Mouse (Mus musculus): ENCODE results near the gene Atp5h. TPM values are rescaled to one million over a fixed set of nuclear protein-coding genes. Genes with fewer than 3 reads are reported as not detected.

Gene Atp5h
- polyA plus RNA-seq, 1 experiment: 166 TPM

GRCm38 (mm10) chr11:115366039-115366705, 53.6 kb downstream of the Atp5h start:
- H3K27me3 ChIP-seq (ENCODE audit: control insufficient read depth, insufficient read depth, low read length): peaks cover 2% of the 10 kb centered on the region; the same call in 1 of the 2 replicates
- TF ChIP-seq CTCF (IDR thresholded peaks at IDR 0.05; ENCODE audit: control insufficient read depth, insufficient read depth, insufficient replicate concordance, low read depth, low read length) (no peak), POLR2A (IDR thresholded peaks at IDR 0.05; ENCODE audit: control insufficient read depth, low read depth, low read length) (no peak)
- H3K4me1 ChIP-seq (ENCODE audit: control insufficient read depth, insufficient read depth, low read length): peaks cover 12% of the 10 kb centered on the region
- H3K4me3 ChIP-seq (ENCODE audit: control insufficient read depth, low read depth, low read length): no peak overlapping the region
- H3K36me3 ChIP-seq (ENCODE audit: control insufficient read depth, insufficient read depth, low read length): no peaks in the 10 kb centered on the region
- no peak overlapping the region for H3K27ac ChIP-seq (ENCODE audit: control insufficient read depth, insufficient read depth, low read depth, low read length)

Other genes starting within 250 kb of the Atp5h start
- gene Tmem104, start 232.5 kb downstream of the Atp5h start, polyA plus RNA-seq (2012; rRNA removed): 7.5 and 9.0 TPM in 2 replicates
- gene Nat9, start 232.1 kb downstream of the Atp5h start, polyA plus RNA-seq (2012; rRNA removed): 106 and 118 TPM in 2 replicates
- 1.2 and 1.5 TPM in 2 replicates for gene Grin2c, start 152.7 kb downstream of the Atp5h start, polyA plus RNA-seq (2012; rRNA removed)
- gene Fdxr, start 142.9 kb downstream of the Atp5h start, polyA plus RNA-seq (2012; rRNA removed): 28.0 and 30.7 TPM in 2 replicates
- gene Fads6, start 122.3 kb downstream of the Atp5h start, polyA plus RNA-seq (2012; rRNA removed): 6.4 and 7.0 TPM in 2 replicates
- gene Otop2, start 112.8 kb downstream of the Atp5h start, polyA plus RNA-seq (2012; rRNA removed): 8.5 and 8.9 TPM in 2 replicates
- gene Ush1g, start 97.9 kb downstream of the Atp5h start, polyA plus RNA-seq (2012; rRNA removed): 3.7 and 4.1 TPM in 2 replicates
- gene Otop3, start 85.2 kb downstream of the Atp5h start, polyA plus RNA-seq (2012; rRNA removed): 0.17 and 0.40 TPM in 2 replicates
- gene Hid1, start 52.2 kb downstream of the Atp5h start, polyA plus RNA-seq (2012; rRNA removed): 1.2 and 1.7 TPM in 2 replicates
- 5.2 TPM in 2 replicates for gene Cdr2l, start 38.0 kb downstream of the Atp5h start, polyA plus RNA-seq (2012; rRNA removed)
- 13.9 and 18.0 TPM in 2 replicates for gene Mrpl58, start 16.2 kb downstream of the Atp5h start, polyA plus RNA-seq (2012; rRNA removed)
- 11.8 and 13.6 TPM in 2 replicates for gene Kctd2, start 166 bp upstream of the Atp5h start, polyA plus RNA-seq (2012; rRNA removed)
- gene Trim80, start 20.6 kb upstream of the Atp5h start, polyA plus RNA-seq (2012; rRNA removed): 307 and 344 TPM in 2 replicates
- 0.72 and 0.78 TPM in 2 replicates for gene Slc16a5, start 42.5 kb upstream of the Atp5h start, polyA plus RNA-seq (2012; rRNA removed)
- gene Armc7, start 55.7 kb upstream of the Atp5h start, polyA plus RNA-seq (2012; rRNA removed): 3.3 and 3.8 TPM in 2 replicates
- gene Nt5c, start 71.9 kb upstream of the Atp5h start, polyA plus RNA-seq (2012; rRNA removed): 32.4 and 34.0 TPM in 2 replicates
- gene Jpt1, start 94.4 kb upstream of the Atp5h start, polyA plus RNA-seq (2012; rRNA removed): 548 and 576 TPM in 2 replicates
- gene Sumo2, start 116.3 kb upstream of the Atp5h start, polyA plus RNA-seq (2012; rRNA removed): 50.6 and 72.2 TPM in 2 replicates
- 36.3 and 42.6 TPM in 2 replicates for gene Nup85, start 144.5 kb upstream of the Atp5h start, polyA plus RNA-seq (2012; rRNA removed)
- gene Mrps7, start 184.0 kb upstream of the Atp5h start, polyA plus RNA-seq (2012; rRNA removed): 9.3 and 10.9 TPM in 2 replicates
- 19.8 and 21.1 TPM in 2 replicates for gene Gga3, start 184.1 kb upstream of the Atp5h start, polyA plus RNA-seq (2012; rRNA removed)
- 383 and 445 TPM in 2 replicates for gene Mif4gd, start 193.0 kb upstream of the Atp5h start, polyA plus RNA-seq (2012; rRNA removed)
- 33.7 and 35.8 TPM in 2 replicates for gene Slc25a19, start 208.3 kb upstream of the Atp5h start, polyA plus RNA-seq (2012; rRNA removed)